Mouse (Mus musculus) mouse trophoblast stem cell (cell line): ENCODE data around the gene Gm47283.
"Not testable (repeated sequence)": the region's sequence is repeated elsewhere in the genome, so short reads cannot be mapped to it uniquely, and the experiment has no call there.

Experiments used
- in situ Hi-C, 2 experiments: fragments of 300-500 bp; cut with MseI, MboI; formaldehyde crosslinking; loops; 2 replicates in 1 of 2; 3 replicates in 1 of 2; pipeline ENCODE4 v1.15.1; 2025

Gm47283 gene

GRCm38 (mm10) chrY:90784438-90784837 lies at the start of gene Gm47283:
Gene Gm47283, plus strand, starts transcription at chrY:90784738.
- in situ Hi-C loops, result not testable (repeated sequence)

- in situ Hi-C loops, result not testable (repeated sequence)
Measured at GRCm38 (mm10) chrY:90735181-90735895, 49.2 kb upstream of the Gm47283 start.

GRCm38 (mm10) chrY:90736217-90737000 lies 48.1 kb upstream of the Gm47283 start:
- in situ Hi-C loops, result not testable (repeated sequence)

GRCm38 (mm10) chrY:90737606-90738430 lies 46.7 kb upstream of the Gm47283 start:
- in situ Hi-C loops, result no loop called here

- in situ Hi-C loops, result no loop called here
Measured at GRCm38 (mm10) chrY:90738431-90738680, 46.2 kb upstream of the Gm47283 start.

GRCm38 (mm10) chrY:90738841-90739530 lies 45.6 kb upstream of the Gm47283 start:
- in situ Hi-C loops, result not testable (repeated sequence)

- in situ Hi-C loops, result not testable (repeated sequence)
Measured at GRCm38 (mm10) chrY:90739531-90740012, 45.0 kb upstream of the Gm47283 start.

GRCm38 (mm10) chrY:90740013-90740561 lies 44.5 kb upstream of the Gm47283 start:
- in situ Hi-C loops, result no loop called here

GRCm38 (mm10) chrY:90741006-90741405 lies 43.5 kb upstream of the Gm47283 start:
- in situ Hi-C loops, result not testable (repeated sequence)

- in situ Hi-C loops, result not testable (repeated sequence)
Measured at GRCm38 (mm10) chrY:90741452-90742260, 42.9 kb upstream of the Gm47283 start.

GRCm38 (mm10) chrY:90742261-90743052 lies 42.1 kb upstream of the Gm47283 start:
- in situ Hi-C loops, result not testable (repeated sequence)

GRCm38 (mm10) chrY:90743053-90743810 lies 41.3 kb upstream of the Gm47283 start:
- in situ Hi-C loops, result not testable (repeated sequence)

GRCm38 (mm10) chrY:90743811-90744220 lies 40.7 kb upstream of the Gm47283 start:
- in situ Hi-C loops, result no loop called here

- in situ Hi-C loops, result not testable (repeated sequence)
Measured at GRCm38 (mm10) chrY:90744381-90744981, 40.1 kb upstream of the Gm47283 start.

- in situ Hi-C loops, result not testable (repeated sequence)
Measured at GRCm38 (mm10) chrY:90745256-90745655, 39.3 kb upstream of the Gm47283 start.

GRCm38 (mm10) chrY:90754721-90755120 lies 29.8 kb upstream of the Gm47283 start, which contains the start of gene Gm21860:
Gene Gm21860, minus strand, starts transcription at chrY:90754821.
- in situ Hi-C loops, result not testable (repeated sequence)

GRCm38 (mm10) chrY:90839077-90839476 lies 54.5 kb downstream of the Gm47283 start, which contains the start of gene Gm21748:
Gene Gm21748, minus strand, starts transcription at chrY:90839177.
- in situ Hi-C loops, result not testable (repeated sequence)
